Mouse (Mus musculus): Measurements from ENCODE around the gene Rhbdf2. TPM values are rescaled to one million over a fixed set of nuclear protein-coding genes. Genes with fewer than 3 reads are reported as not detected.
A peak's percentile ranks its signal among the peaks of the same experiment; 100 is the strongest.

The Rhbdf2 gene
- polyA plus RNA-seq, 1 experiment from 2014 or later = 1.2 TPM

- H3K4me2 ChIP-seq (replicated peaks) = no peak overlapping the region
- no peak overlapping the region for H3K9ac ChIP-seq
- no peaks in the 10 kb centered on the region for H3K27me3 ChIP-seq (ENCODE audit: control insufficient read depth, insufficient read depth, low read length)
- no peaks in the 10 kb centered on the region for H3K36me3 ChIP-seq (replicated peaks; ENCODE audit: control insufficient read depth, insufficient read depth)
- WGBS = 91% methylated on average over 10 of the region's 10 CpGs
- DNase-seq (ENCODE audit: low spot score) (no peak), ATAC-seq (ENCODE audit: low FRiP score) (no peak)
- no peaks in the 10 kb centered on the region for H3K4me1 ChIP-seq (replicated peaks; ENCODE audit: control insufficient read depth, insufficient read depth, low read length)
- H3K4me3 ChIP-seq (replicated peaks; ENCODE audit: low read length) = no peak overlapping the region
- no peaks in the 10 kb centered on the region for H3K9me3 ChIP-seq (ENCODE audit: control insufficient read depth, low read length)
- H3K27ac ChIP-seq = no peak overlapping the region
Observed at GRCm38 (mm10) chr11:116603339-116603738, 23.5 kb downstream of the Rhbdf2 start.

- H3K9me3 ChIP-seq (ENCODE audit: control insufficient read depth, low read length) = no peaks in the 10 kb centered on the region
- H3K9ac ChIP-seq = no peak overlapping the region
- H3K4me1 ChIP-seq (replicated peaks; ENCODE audit: control insufficient read depth, insufficient read depth, low read length) = no peaks in the 10 kb centered on the region
- no peak overlapping the region for H3K4me2 ChIP-seq (replicated peaks)
- no peak for ATAC-seq (ENCODE audit: low FRiP score)
- H3K27ac ChIP-seq = no peak overlapping the region
- H3K4me3 ChIP-seq (replicated peaks; ENCODE audit: low read length) = no peak overlapping the region
- 89% methylated on average over 8 of the region's 8 CpGs for WGBS
- H3K36me3 ChIP-seq (replicated peaks; ENCODE audit: control insufficient read depth, insufficient read depth) = no peaks in the 10 kb centered on the region
- H3K27me3 ChIP-seq (ENCODE audit: control insufficient read depth, insufficient read depth, low read length) = no peaks in the 10 kb centered on the region
- no peak for DNase-seq (ENCODE audit: low spot score)
Observed at GRCm38 (mm10) chr11:116602043-116602442, 24.8 kb downstream of the Rhbdf2 start.

- Histone ChIP-seq H3K9ac (no peak overlapping the region), H3K9me3 (ENCODE audit: control insufficient read depth, low read length) (no peaks in the 10 kb centered on the region), H3K4me2 (replicated peaks) (no peak overlapping the region), H3K27me3 (ENCODE audit: control insufficient read depth, insufficient read depth, low read length) (no peaks in the 10 kb centered on the region), H3K4me3 (replicated peaks; ENCODE audit: low read length) (no peak overlapping the region), H3K4me1 (replicated peaks; ENCODE audit: control insufficient read depth, insufficient read depth, low read length) (no peaks in the 10 kb centered on the region), H3K27ac (no peak overlapping the region), H3K36me3 (replicated peaks; ENCODE audit: control insufficient read depth, insufficient read depth) (no peaks in the 10 kb centered on the region)
- WGBS = 92% methylated on average over 8 of the region's 8 CpGs
- DNase-seq (ENCODE audit: low spot score) (no peak), ATAC-seq (ENCODE audit: low FRiP score) (no peak)
Observed at GRCm38 (mm10) chr11:116601166-116601565, 25.7 kb downstream of the Rhbdf2 start.

GRCm38 (mm10) chr11:116599230-116599629, 27.6 kb downstream of the Rhbdf2 start:
- no peaks in the 10 kb centered on the region for H3K36me3 ChIP-seq (replicated peaks; ENCODE audit: control insufficient read depth, insufficient read depth)
- no peak overlapping the region for H3K4me3 ChIP-seq (replicated peaks; ENCODE audit: low read length)
- no peaks in the 10 kb centered on the region for H3K4me1 ChIP-seq (replicated peaks; ENCODE audit: control insufficient read depth, insufficient read depth, low read length)
- H3K4me2 ChIP-seq (replicated peaks) = no peak overlapping the region
- no peak overlapping the region for H3K27ac ChIP-seq
- H3K9me3 ChIP-seq (ENCODE audit: control insufficient read depth, low read length) = no peaks in the 10 kb centered on the region
- H3K9ac ChIP-seq = no peak overlapping the region
- no peaks in the 10 kb centered on the region for H3K27me3 ChIP-seq (ENCODE audit: control insufficient read depth, insufficient read depth, low read length)
- ATAC-seq (ENCODE audit: low FRiP score) = no peak
- no peak for DNase-seq (ENCODE audit: low spot score)
- WGBS = 93% methylated on average over 15 of the region's 15 CpGs

- Histone ChIP-seq H3K9ac (no peak overlapping the region; the same call in 1 of the 2 replicates), H3K4me3 (replicated peaks; ENCODE audit: low read length) (no peak overlapping the region), H3K27ac (no peak overlapping the region), H3K4me2 (replicated peaks) (no peak overlapping the region), H3K36me3 (replicated peaks; ENCODE audit: control insufficient read depth, insufficient read depth) (no peaks in the 10 kb centered on the region), H3K4me1 (replicated peaks; ENCODE audit: control insufficient read depth, insufficient read depth, low read length) (no peaks in the 10 kb centered on the region), H3K9me3 (ENCODE audit: control insufficient read depth, low read length) (no peaks in the 10 kb centered on the region), H3K27me3 (ENCODE audit: control insufficient read depth, insufficient read depth, low read length) (no peaks in the 10 kb centered on the region)
- WGBS = 81% methylated on average over 8 of the region's 8 CpGs
- DNase-seq (ENCODE audit: low spot score) = no peak
- no peak for ATAC-seq (ENCODE audit: low FRiP score)
Observed at GRCm38 (mm10) chr11:116598193-116598592, 28.6 kb downstream of the Rhbdf2 start.

GRCm38 (mm10) chr11:116596766-116597165, 30.1 kb downstream of the Rhbdf2 start:
- DNase-seq (ENCODE audit: low spot score) (no peak), ATAC-seq (ENCODE audit: low FRiP score) (no peak)
- Histone ChIP-seq H3K27ac (no peak overlapping the region), H3K27me3 (ENCODE audit: control insufficient read depth, insufficient read depth, low read length) (no peaks in the 10 kb centered on the region), H3K9me3 (ENCODE audit: control insufficient read depth, low read length) (no peaks in the 10 kb centered on the region), H3K36me3 (replicated peaks; ENCODE audit: control insufficient read depth, insufficient read depth) (no peaks in the 10 kb centered on the region), H3K4me2 (replicated peaks) (no peak overlapping the region), H3K4me3 (replicated peaks; ENCODE audit: low read length) (no peak overlapping the region), H3K9ac (no peak overlapping the region), H3K4me1 (replicated peaks; ENCODE audit: control insufficient read depth, insufficient read depth, low read length) (no peaks in the 10 kb centered on the region)
- 87% methylated on average over 19 of the region's 19 CpGs for WGBS

GRCm38 (mm10) chr11:116593345-116593744, 33.5 kb downstream of the Rhbdf2 start:
- 58% methylated on average over 4 of the region's 4 CpGs for WGBS
- ATAC-seq (ENCODE audit: low FRiP score) (no peak), DNase-seq (ENCODE audit: low spot score) (no peak)
- Histone ChIP-seq H3K27ac (peak overlapping the region; percentile 71; the same call in 1 of the 2 replicates), H3K36me3 (replicated peaks; ENCODE audit: control insufficient read depth, insufficient read depth) (no peaks in the 10 kb centered on the region), H3K27me3 (ENCODE audit: control insufficient read depth, insufficient read depth, low read length) (no peaks in the 10 kb centered on the region), H3K4me1 (replicated peaks; ENCODE audit: control insufficient read depth, insufficient read depth, low read length) (peaks cover 7% of the 10 kb centered on the region; the same call in 1 of the 2 replicates), H3K4me3 (replicated peaks; ENCODE audit: low read length) (no peak overlapping the region), H3K9ac (no peak overlapping the region), H3K4me2 (replicated peaks) (no peak overlapping the region), H3K9me3 (ENCODE audit: control insufficient read depth, low read length) (no peaks in the 10 kb centered on the region)

- Histone ChIP-seq H3K27me3 (ENCODE audit: control insufficient read depth, insufficient read depth, low read length) (no peaks in the 10 kb centered on the region), H3K9ac (0 out of 2 replicates have a peak overlapping the region, but pooled peaks have one; percentile 10), H3K4me3 (replicated peaks; ENCODE audit: low read length) (no peak overlapping the region), H3K4me1 (replicated peaks; ENCODE audit: control insufficient read depth, insufficient read depth, low read length) (peaks cover 7% of the 10 kb centered on the region; the same call in 1 of the 2 replicates), H3K4me2 (replicated peaks) (no peak overlapping the region), H3K9me3 (ENCODE audit: control insufficient read depth, low read length) (no peaks in the 10 kb centered on the region), H3K36me3 (replicated peaks; ENCODE audit: control insufficient read depth, insufficient read depth) (no peaks in the 10 kb centered on the region), H3K27ac (peak overlapping the region; percentile 71)
- DNase-seq (ENCODE audit: low spot score) = peak; percentile 97
- peak; percentile 74 for ATAC-seq (ENCODE audit: low FRiP score)
Observed at GRCm38 (mm10) chr11:116592428-116592827, 34.4 kb downstream of the Rhbdf2 start.

GRCm38 (mm10) chr11:116591621-116592020, 35.2 kb downstream of the Rhbdf2 start:
- DNase-seq (ENCODE audit: low spot score) (no peak), ATAC-seq (ENCODE audit: low FRiP score) (no peak)
- no peaks in the 10 kb centered on the region for H3K9me3 ChIP-seq (ENCODE audit: control insufficient read depth, low read length)
- WGBS = 89% methylated on average over 4 of the region's 4 CpGs
- no peak overlapping the region for H3K9ac ChIP-seq
- no peaks in the 10 kb centered on the region for H3K27me3 ChIP-seq (ENCODE audit: control insufficient read depth, insufficient read depth, low read length)
- no peaks in the 10 kb centered on the region for H3K36me3 ChIP-seq (replicated peaks; ENCODE audit: control insufficient read depth, insufficient read depth)
- H3K4me1 ChIP-seq (replicated peaks; ENCODE audit: control insufficient read depth, insufficient read depth, low read length) = peaks cover 7% of the 10 kb centered on the region; the same call in 1 of the 2 replicates
- H3K4me3 ChIP-seq (replicated peaks; ENCODE audit: low read length) = no peak overlapping the region
- H3K27ac ChIP-seq = no peak overlapping the region
- no peak overlapping the region for H3K4me2 ChIP-seq (replicated peaks)

GRCm38 (mm10) chr11:116589574-116589973, 37.2 kb downstream of the Rhbdf2 start:
- ATAC-seq (ENCODE audit: low FRiP score) (no peak), DNase-seq (ENCODE audit: low spot score) (no peak)
- H3K27ac ChIP-seq = peak overlapping the region; percentile 4; the same call in 1 of the 2 replicates
- no peak overlapping the region for H3K9ac ChIP-seq
- no peaks in the 10 kb centered on the region for H3K27me3 ChIP-seq (ENCODE audit: control insufficient read depth, insufficient read depth, low read length)
- H3K4me2 ChIP-seq (replicated peaks) = no peak overlapping the region
- H3K4me3 ChIP-seq (replicated peaks; ENCODE audit: low read length) = no peak overlapping the region
- no peaks in the 10 kb centered on the region for H3K36me3 ChIP-seq (replicated peaks; ENCODE audit: control insufficient read depth, insufficient read depth)
- H3K9me3 ChIP-seq (ENCODE audit: control insufficient read depth, low read length) = no peaks in the 10 kb centered on the region
- WGBS = 54% methylated on average over 8 of the region's 8 CpGs
- peaks cover 7% of the 10 kb centered on the region; the same call in 1 of the 2 replicates for H3K4me1 ChIP-seq (replicated peaks; ENCODE audit: control insufficient read depth, insufficient read depth, low read length)
